ENCODE assay signal across 12 mouse cellular contexts in genomic region chr8:54886987-54887785, GRCm38 (mm10). TPM values are rescaled to one million over a fixed set of nuclear protein-coding genes. Genes with fewer than 3 reads are reported as not detected.
DNase-seq lines count a peak whose midpoint lies in the region; ATAC-seq lines count a peak whose summit lies in the region.
"Had no signal": no experiment of that assay in that cellular context is flagged by ENCODE, and none has a peak within 500 bp of the region (broad histone marks: within the 10 kb centered on the region; RNA-seq: fewer than 3 reads in every experiment).

Gene Wdr17, minus strand, starts transcription at chr8:54887184.

- H3K9me3 ChIP-seq in hindbrain, embryonic 16.5 days (ENCODE audit: control insufficient read depth, low read length) = no peaks in the 10 kb centered on the region
- H3K9me3 ChIP-seq in hindbrain, embryonic 12.5 days (replicated peaks) = no peaks in the 10 kb centered on the region
- no peaks in the 10 kb centered on the region for H3K9me3 ChIP-seq in forebrain, embryonic 16.5 days (ENCODE audit: control insufficient read depth, low read length)
- H3K9me3 ChIP-seq: kidney, embryonic 15.5 days; midbrain, embryonic 12.5 days had no signal

- no peak within 1 kb of the TSS for H3K27ac ChIP-seq in hindbrain, embryonic 16.5 days (ENCODE audit: low read depth, low read length)
- H3K27ac ChIP-seq in hindbrain, embryonic 12.5 days = no peak within 1 kb of the TSS
- H3K27ac ChIP-seq in forebrain, embryonic 16.5 days (ENCODE audit: low read length) = no peak within 1 kb of the TSS
- H3K27ac ChIP-seq: kidney, embryonic 15.5 days; midbrain, embryonic 12.5 days had no signal

- no peak within 1 kb of the TSS for H3K4me2 ChIP-seq in hindbrain, embryonic 16.5 days (ENCODE audit: low read length)
- no peak within 1 kb of the TSS for H3K4me2 ChIP-seq in hindbrain, embryonic 12.5 days (replicated peaks)
- H3K4me2 ChIP-seq in forebrain, embryonic 16.5 days (ENCODE audit: low read length) = no peak within 1 kb of the TSS
- H3K4me2 ChIP-seq: kidney, embryonic 15.5 days; midbrain, embryonic 12.5 days had no signal

- no peak for DNase-seq in layer of hippocampus, postnatal 10 days (ENCODE audit: low spot score in 2 of 2)
- DNase-seq in left cerebral cortex, postnatal 36 days (ENCODE audit: low spot score in 2 of 2) = peak in 1 of 2 experiments; percentile 34
- DNase-seq in lung, postnatal 4 days = no peak
- DNase-seq in adrenal gland, adult 2 months = no peak
- DNase-seq: adrenal gland, postnatal 25 days; cerebellum, adult 18-20 months had no signal

- H3K9ac ChIP-seq in hindbrain, embryonic 16.5 days (ENCODE audit: low read depth, low read length) = no peak within 1 kb of the TSS
- no peak within 1 kb of the TSS for H3K9ac ChIP-seq in hindbrain, embryonic 12.5 days
- no peak within 1 kb of the TSS for H3K9ac ChIP-seq in forebrain, embryonic 16.5 days (replicated peaks; ENCODE audit: low read depth, low read length)
- H3K9ac ChIP-seq: kidney, embryonic 15.5 days; midbrain, embryonic 12.5 days had no signal

- H3K27me3 ChIP-seq in hindbrain, embryonic 16.5 days (replicated peaks; ENCODE audit: control insufficient read depth, insufficient read depth, low read length) = no peaks in the 10 kb centered on the region
- H3K27me3 ChIP-seq in hindbrain, embryonic 12.5 days = no peaks in the 10 kb centered on the region
- H3K27me3 ChIP-seq in forebrain, embryonic 16.5 days (replicated peaks; ENCODE audit: control insufficient read depth, insufficient read depth, low read length) = no peaks in the 10 kb centered on the region
- H3K27me3 ChIP-seq: kidney, embryonic 15.5 days; midbrain, embryonic 12.5 days had no signal

- intact Hi-C loops in left cerebral cortex, postnatal 36 days (cut with DNase I) = loop anchor here (5.0 kb wide), 1 partner anchor 65 kb away; the partner anchor contains the start of gene Gpm6a

- no peak within 1 kb of the TSS for H3K4me3 ChIP-seq in hindbrain, embryonic 16.5 days (ENCODE audit: low read length)
- H3K4me3 ChIP-seq in hindbrain, embryonic 12.5 days = no peak within 1 kb of the TSS
- no peak within 1 kb of the TSS for H3K4me3 ChIP-seq in forebrain, embryonic 16.5 days (replicated peaks; ENCODE audit: low read length)
- H3K4me3 ChIP-seq: kidney, embryonic 15.5 days; midbrain, embryonic 12.5 days had no signal

- no peaks in the 10 kb centered on the region for H3K4me1 ChIP-seq in hindbrain, embryonic 16.5 days (ENCODE audit: control insufficient read depth, insufficient read depth, low read depth, low read length)
- no peaks in the 10 kb centered on the region for H3K4me1 ChIP-seq in hindbrain, embryonic 12.5 days
- H3K4me1 ChIP-seq in forebrain, embryonic 16.5 days (replicated peaks; ENCODE audit: control insufficient read depth, insufficient read depth, low read length) = no peaks in the 10 kb centered on the region
- H3K4me1 ChIP-seq: kidney, embryonic 15.5 days; midbrain, embryonic 12.5 days had no signal

- 87% methylated on average over 9 of the region's 9 CpGs for WGBS in hindbrain, embryonic 16.5 days
- 87% methylated on average over 9 of the region's 9 CpGs for WGBS in hindbrain, embryonic 12.5 days
- WGBS in forebrain, embryonic 16.5 days = 85% methylated on average over 9 of the region's 9 CpGs

- ATAC-seq in hindbrain, embryonic 16.5 days = no peak
- no peak for ATAC-seq in hindbrain, embryonic 12.5 days (ENCODE audit: low FRiP score)
- no peak for ATAC-seq in forebrain, embryonic 16.5 days
- ATAC-seq: lung, postnatal 0 days had no signal

- H3K36me3 ChIP-seq in hindbrain, embryonic 16.5 days (ENCODE audit: control insufficient read depth, insufficient read depth, low read length) = no peaks in the 10 kb centered on the region
- H3K36me3 ChIP-seq in hindbrain, embryonic 12.5 days = no peaks in the 10 kb centered on the region
- H3K36me3 ChIP-seq in forebrain, embryonic 16.5 days (ENCODE audit: control insufficient read depth, insufficient read depth) = no peaks in the 10 kb centered on the region
- H3K36me3 ChIP-seq: kidney, embryonic 15.5 days; midbrain, embryonic 12.5 days had no signal

RNA-seq across cellular contexts. Expression of gene Wdr17, which starts in this region (rescaled TPM):
- polyA plus RNA-seq in hindbrain, embryonic 16.5 days (2015; fragmentation: Nextera tagmentation; extraction: Ambion mirVana) = 13.9 and 14.9 TPM in 2 replicates
- 5.7 and 8.0 TPM in 2 replicates for polyA plus RNA-seq in hindbrain, embryonic 12.5 days (2016; fragmentation: Nextera tagmentation; extraction: Ambion mirVana)
- 15.9 and 19.2 TPM in 2 replicates for polyA plus RNA-seq in forebrain, embryonic 16.5 days (2015; fragmentation: Nextera tagmentation; extraction: Ambion mirVana)
- 10 to 100 TPM; 27.6 to 28.6 TPM for total RNA-seq in layer of hippocampus, postnatal 10 days (2021)
- total RNA-seq in left cerebral cortex, postnatal 36 days (2021) = 10 to 100 TPM; 39.0 to 45.1 TPM
- total RNA-seq in adrenal gland, adult 2 months (2021) = 1 to 10 TPM in 1 of 2 experiments, under 1 TPM in 1; 0.61 to 1.3 TPM
- polyA plus RNA-seq in adrenal gland, adult 2 months (2012; rRNA removed) = 0.02 TPM in 1 of 2 replicates, not detected in the other
- polyA plus RNA-seq: lung, postnatal 0 days had no signal

Comparison
In these comparisons a context has a peak if more than half of its experiments do, and no peak if none do; other contexts are left out.
1. RNA of gene Wdr17 (total RNA-seq): 39.0 to 45.1 TPM in left cerebral cortex, postnatal 36 days and 27.6 to 28.6 TPM in layer of hippocampus, postnatal 10 days; 0.61 to 1.3 TPM in adrenal gland, adult 2 months; every median in the first group is over 10 times any median in the second.